Comparison of ENCODE assay signal across 8 mouse cellular contexts in the genomic region with DNA sequence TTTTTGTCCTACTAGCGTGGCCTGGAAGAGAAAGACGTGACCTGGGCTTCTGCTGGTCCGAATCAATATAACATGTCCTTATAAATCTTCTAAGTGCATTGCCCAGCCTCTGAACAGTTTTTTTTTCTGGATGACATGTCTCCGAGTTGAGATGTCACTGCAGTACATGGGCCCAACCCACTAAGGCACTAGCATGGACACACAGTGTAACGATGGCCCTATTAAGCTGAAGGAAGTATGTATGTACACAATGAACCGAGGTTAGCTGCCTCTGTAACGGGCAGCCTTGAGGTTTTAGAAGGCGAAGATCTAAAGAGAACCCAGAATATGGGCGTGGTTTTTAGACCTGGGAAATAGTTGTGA. TPM values are rescaled to one million over a fixed set of nuclear protein-coding genes. Genes with fewer than 3 reads are reported as not detected.
DNase-seq lines count a peak whose midpoint lies in the region; ATAC-seq and TF ChIP-seq lines count a peak whose summit lies in the region.

No protein-coding gene starts in this region.

- no peaks in the 10 kb centered on the region; the same call in 1 of the 2 replicates for H3K4me1 ChIP-seq in lung, adult 2 months (ENCODE audit: control insufficient read depth, insufficient read depth, low read length)
- H3K4me1 ChIP-seq in embryonic facial prominence, embryonic 11.5 days (ENCODE audit: control insufficient read depth, insufficient read depth, low read length) = no peaks in the 10 kb centered on the region
- peaks cover 10% of the 10 kb centered on the region; the same call in 1 of the 2 replicates for H3K4me1 ChIP-seq in intestine, embryonic 14.5 days (replicated peaks; ENCODE audit: control insufficient read depth, insufficient read depth, low read length)
- H3K4me1 ChIP-seq in neural tube, embryonic 12.5 days = peaks cover 7% of the 10 kb centered on the region

- DNase-seq in lung, adult 2 months = no peak
- no peak for DNase-seq in lung, postnatal 25 days (ENCODE audit: low spot score)
- DNase-seq in embryonic facial prominence, embryonic 11.5 days (ENCODE audit: low spot score) = no peak
- DNase-seq in intestine, embryonic 14.5 days (ENCODE audit: low spot score) = peak; percentile 52
- no peak for DNase-seq in frontal cortex, postnatal 14 days (ENCODE audit: low spot score in 2 of 2)
- no peak for DNase-seq in ovary, postnatal 10 days (ENCODE audit: low spot score)
- no peak for DNase-seq in embryo, embryonic 10.5 days (ENCODE audit: low spot score)

- no peaks in the 10 kb centered on the region for H3K36me3 ChIP-seq in embryonic facial prominence, embryonic 11.5 days (replicated peaks; ENCODE audit: control insufficient read depth, insufficient read depth, low read depth, low read length)
- peaks cover 8% of the 10 kb centered on the region; the same call in 1 of the 2 replicates for H3K36me3 ChIP-seq in intestine, embryonic 14.5 days (ENCODE audit: control insufficient read depth, insufficient read depth, low read length)
- peaks cover 5% of the 10 kb centered on the region; the same call in 1 of the 2 replicates for H3K36me3 ChIP-seq in neural tube, embryonic 12.5 days

- 6% methylated on average over 9 of the region's 9 CpGs for WGBS in lung, adult 2 months
- WGBS in embryonic facial prominence, embryonic 11.5 days = 11% methylated on average over 9 of the region's 9 CpGs
- 6% methylated on average over 9 of the region's 9 CpGs for WGBS in intestine, embryonic 14.5 days
- WGBS in neural tube, embryonic 12.5 days = 10% methylated on average over 9 of the region's 9 CpGs

- no peak for TF ChIP-seq POLR2A in lung, adult 2 months (IDR thresholded peaks at IDR 0.05; ENCODE audit: borderline replicate concordance, extremely low read depth, low read depth, low read length)

- 0 out of 2 replicates have a peak overlapping the region, but pooled peaks have one; percentile 72 for H3K27ac ChIP-seq in embryonic facial prominence, embryonic 11.5 days (replicated peaks; ENCODE audit: low read depth, low read length)
- peak overlapping the region; percentile 88; the same call in 1 of the 2 replicates for H3K27ac ChIP-seq in intestine, embryonic 14.5 days (ENCODE audit: low read depth)
- H3K27ac ChIP-seq in neural tube, embryonic 12.5 days = no peak overlapping the region

- H3K27me3 ChIP-seq in embryonic facial prominence, embryonic 11.5 days (ENCODE audit: control insufficient read depth, insufficient read depth, low read length) = no peaks in the 10 kb centered on the region
- no peaks in the 10 kb centered on the region for H3K27me3 ChIP-seq in intestine, embryonic 14.5 days (replicated peaks; ENCODE audit: control insufficient read depth, insufficient read depth, low read length)
- no peaks in the 10 kb centered on the region for H3K27me3 ChIP-seq in neural tube, embryonic 12.5 days (replicated peaks)

- peak overlapping the region; percentile 87 for H3K4me3 ChIP-seq in lung, adult 2 months (replicated peaks; ENCODE audit: extremely low read depth, low read depth, low read length)
- peak overlapping the region; percentile 94 for H3K4me3 ChIP-seq in embryonic facial prominence, embryonic 11.5 days (ENCODE audit: low read depth, low read length)
- H3K4me3 ChIP-seq in intestine, embryonic 14.5 days (ENCODE audit: low read depth, low read length) = peak overlapping the region; percentile 99
- H3K4me3 ChIP-seq in neural tube, embryonic 12.5 days = peak overlapping the region; percentile 88

- no peak for ATAC-seq in embryonic facial prominence, embryonic 11.5 days (replicated peaks; ENCODE audit: insufficient number of reproducible peaks, low FRiP score, low TSS enrichment, low read depth)
- ATAC-seq in intestine, embryonic 14.5 days (replicated peaks; ENCODE audit: low FRiP score, low TSS enrichment, low read depth) = peak; percentile 19; the same call in 1 of the 2 replicates
- peak; percentile 35 for ATAC-seq in neural tube, embryonic 12.5 days (ENCODE audit: low FRiP score, low read depth)

- H3K9ac ChIP-seq in embryonic facial prominence, embryonic 11.5 days (replicated peaks; ENCODE audit: low read length) = peak overlapping the region; percentile 77
- H3K9ac ChIP-seq in intestine, embryonic 14.5 days (ENCODE audit: low read length) = peak overlapping the region; percentile 85
- H3K9ac ChIP-seq in neural tube, embryonic 12.5 days = peak overlapping the region; percentile 76

- no peaks in the 10 kb centered on the region for H3K9me3 ChIP-seq in embryonic facial prominence, embryonic 11.5 days (replicated peaks; ENCODE audit: control insufficient read depth, low read length)
- no peaks in the 10 kb centered on the region for H3K9me3 ChIP-seq in intestine, embryonic 14.5 days (ENCODE audit: control insufficient read depth, low read length)
- no peaks in the 10 kb centered on the region for H3K9me3 ChIP-seq in neural tube, embryonic 12.5 days

- peak overlapping the region; percentile 72 for H3K4me2 ChIP-seq in embryonic facial prominence, embryonic 11.5 days (ENCODE audit: low read depth, low read length)
- H3K4me2 ChIP-seq in intestine, embryonic 14.5 days (ENCODE audit: low read length) = peak overlapping the region; percentile 96
- peak overlapping the region; percentile 68 for H3K4me2 ChIP-seq in neural tube, embryonic 12.5 days (replicated peaks)

- TF ChIP-seq CTCF in lung, adult 2 months (IDR thresholded peaks at IDR 0.05; ENCODE audit: insufficient read depth, low read length) = no peak

RNA-seq across cellular contexts. Expression of gene Exoc1, which starts 0.6 kb away (rescaled TPM):
- 16.1 and 26.3 TPM in 2 replicates for polyA plus RNA-seq in lung, adult 2 months (2012; rRNA removed)
- 48.2 and 50.4 TPM in 2 replicates for polyA plus RNA-seq in embryonic facial prominence, embryonic 11.5 days (2014; fragmentation: Nextera tagmentation; extraction: Ambion mirVana)
- 39.2 and 41.9 TPM in 2 replicates for polyA plus RNA-seq in intestine, embryonic 14.5 days (2014; fragmentation: Nextera tagmentation; extraction: Ambion mirVana)
- polyA plus RNA-seq in neural tube, embryonic 12.5 days (2016; fragmentation: Nextera tagmentation; extraction: Ambion mirVana) = 54.9 and 62.4 TPM in 2 replicates

RNA-seq across cellular contexts. Expression of gene Gm7271, which starts 45.8 kb away (rescaled TPM):
- not detected in 2 replicates for polyA plus RNA-seq in lung, adult 2 months (2012; rRNA removed)
- polyA plus RNA-seq in embryonic facial prominence, embryonic 11.5 days (2014; fragmentation: Nextera tagmentation; extraction: Ambion mirVana) = 3.7 and 4.9 TPM in 2 replicates
- not detected in 2 replicates for polyA plus RNA-seq in intestine, embryonic 14.5 days (2014; fragmentation: Nextera tagmentation; extraction: Ambion mirVana)
- 2.7 and 5.4 TPM in 2 replicates for polyA plus RNA-seq in neural tube, embryonic 12.5 days (2016; fragmentation: Nextera tagmentation; extraction: Ambion mirVana)

RNA-seq across cellular contexts. Expression of gene Cep135, which starts 58.8 kb away (rescaled TPM):
- 1.3 and 1.8 TPM in 2 replicates for polyA plus RNA-seq in lung, adult 2 months (2012; rRNA removed)
- polyA plus RNA-seq in embryonic facial prominence, embryonic 11.5 days (2014; fragmentation: Nextera tagmentation; extraction: Ambion mirVana) = 10.6 and 13.3 TPM in 2 replicates
- polyA plus RNA-seq in intestine, embryonic 14.5 days (2014; fragmentation: Nextera tagmentation; extraction: Ambion mirVana) = 8.2 and 8.4 TPM in 2 replicates
- polyA plus RNA-seq in neural tube, embryonic 12.5 days (2016; fragmentation: Nextera tagmentation; extraction: Ambion mirVana) = 6.7 and 7.0 TPM in 2 replicates
